Mouse (Mus musculus): Measurements from ENCODE around the gene Cfap52.

GRCm38 (mm10) chr11:67991240-67991639, 25.8 kb upstream of the Cfap52 start:
- TF ChIP-seq CTCF (IDR thresholded peaks at IDR 0.05; ENCODE audit: low read depth): no peak
- no peak for TF ChIP-seq EP300 (IDR thresholded peaks at IDR 0.05; ENCODE audit: low read depth)
